In genomic region chr2:93014093-93014937, GRCm38 (mm10) we compare ENCODE assay signal across 8 mouse cellular contexts. TPM values are rescaled to one million over a fixed set of nuclear protein-coding genes. Genes with fewer than 3 reads are reported as not detected.
DNase-seq lines count a peak whose midpoint lies in the region; ATAC-seq and TF ChIP-seq lines count a peak whose summit lies in the region.

No protein-coding gene starts in this region.

- intact Hi-C loops in left cerebral cortex, adult 2 months (cut with DNase I): no loop called here

- no peaks in the 10 kb centered on the region for H3K36me3 ChIP-seq in heart, embryonic 11.5 days (ENCODE audit: control insufficient read depth, insufficient read depth, low read length)
- peaks cover 20% of the 10 kb centered on the region for H3K36me3 ChIP-seq in kidney, embryonic 15.5 days

- peak overlapping the region; percentile 96 for H3K4me2 ChIP-seq in heart, embryonic 11.5 days
- peak overlapping the region; percentile 95 for H3K4me2 ChIP-seq in kidney, embryonic 15.5 days

- H3K9me3 ChIP-seq in heart, embryonic 11.5 days (replicated peaks; ENCODE audit: control insufficient read depth, low read length): no peaks in the 10 kb centered on the region
- no peaks in the 10 kb centered on the region for H3K9me3 ChIP-seq in kidney, embryonic 15.5 days (replicated peaks)

- WGBS in heart, embryonic 11.5 days (ENCODE audit: insufficient replicate concordance): 4% methylated on average over 38 of the region's 50 CpGs
- 1% methylated on average over 43 of the region's 50 CpGs for WGBS in kidney, embryonic 15.5 days

- H3K4me3 ChIP-seq in left cerebral cortex, adult 2 months: peak overlapping the region; percentile 43
- peak overlapping the region; percentile 69 for H3K4me3 ChIP-seq in heart, embryonic 11.5 days (ENCODE audit: low read depth, low read length)
- peak overlapping the region; percentile 59 for H3K4me3 ChIP-seq in kidney, embryonic 15.5 days (replicated peaks)

- peak overlapping the region; percentile 83 for H3K9ac ChIP-seq in heart, embryonic 11.5 days (ENCODE audit: low read depth, low read length)
- H3K9ac ChIP-seq in kidney, embryonic 15.5 days: peak overlapping the region; percentile 58

- H3K27me3 ChIP-seq in heart, embryonic 11.5 days (ENCODE audit: control insufficient read depth, insufficient read depth, low read length): no peaks in the 10 kb centered on the region
- no peaks in the 10 kb centered on the region for H3K27me3 ChIP-seq in kidney, embryonic 15.5 days

- peaks cover 24% of the 10 kb centered on the region for H3K4me1 ChIP-seq in heart, embryonic 11.5 days (ENCODE audit: control insufficient read depth, insufficient read depth, low read length)
- peaks cover 51% of the 10 kb centered on the region for H3K4me1 ChIP-seq in kidney, embryonic 15.5 days

- TF ChIP-seq POLR2A in brain, embryonic 14.5 days (IDR thresholded peaks at IDR 0.05; ENCODE audit: borderline replicate concordance, extremely low read depth, insufficient read depth, insufficient read length, poor library complexity, severe bottlenecking): no peak

- ATAC-seq in heart, embryonic 11.5 days (replicated peaks; ENCODE audit: insufficient number of reproducible peaks, low FRiP score, low TSS enrichment): peak; percentile 79
- ATAC-seq in kidney, embryonic 15.5 days (replicated peaks; ENCODE audit: low FRiP score): peak; percentile 85

- H3K27ac ChIP-seq in left cerebral cortex, adult 2 months: no peak overlapping the region
- H3K27ac ChIP-seq in heart, embryonic 11.5 days (ENCODE audit: low read depth, low read length): peak overlapping the region; percentile 89
- peak overlapping the region; percentile 98 for H3K27ac ChIP-seq in kidney, embryonic 15.5 days

- DNase-seq in left cerebral cortex, adult 2 months (ENCODE audit: extremely low spot score in 1 of 2, low spot score in 2 of 2): peak in 1 of 2 experiments; percentile 17
- DNase-seq in left cerebral cortex, adult 9 months (ENCODE audit: low spot score in 2 of 2): no peak
- DNase-seq in brain, embryonic 14.5 days (ENCODE audit: low read depth): peak; percentile 62
- peak; percentile 52 for DNase-seq in lung, postnatal 14 days
- DNase-seq in retina, postnatal 1 day: peak; percentile 76
- no peak for DNase-seq in frontal cortex, postnatal 25 days (ENCODE audit: low spot score in 2 of 2)

- TF ChIP-seq CTCF in left cerebral cortex, adult 2 months (IDR thresholded peaks at IDR 0.05): no peak
- TF ChIP-seq CTCF in brain, embryonic 14.5 days (IDR thresholded peaks at IDR 0.05; ENCODE audit: borderline replicate concordance, extremely low read depth, insufficient read depth, insufficient read length): no peak

RNA-seq across cellular contexts. Expression of gene Prdm11, which starts 31.7 kb away (rescaled TPM):
- total RNA-seq in left cerebral cortex, adult 2 months (2021): 10 to 100 TPM; 24.7 to 24.8 TPM
- 6.9 and 11.8 TPM in 2 replicates for polyA plus RNA-seq in brain, embryonic 14.5 days (2012; rRNA removed)
- 3.1 and 3.3 TPM in 2 replicates for polyA plus RNA-seq in heart, embryonic 11.5 days (2014; fragmentation: Nextera tagmentation; extraction: Ambion mirVana)
- polyA plus RNA-seq in kidney, embryonic 15.5 days (2015; fragmentation: Nextera tagmentation; extraction: Ambion mirVana): 5.5 and 7.1 TPM in 2 replicates

Comparison
In these comparisons a context has a peak if more than half of its experiments do, and no peak if none do; other contexts are left out.
1. DNase-seq: peak in brain, embryonic 14.5 days (single experiment), lung, postnatal 14 days (single experiment) and retina, postnatal 1 day (single experiment); none in left cerebral cortex, adult 9 months (0 of 2) and frontal cortex, postnatal 25 days (0 of 2).
2. Peak in every context shown above with its lines, with median percentiles within 50 percentile points of each other: H3K4me3 ChIP-seq.